Mouse (Mus musculus) ovary, adult 2 months (tissue): Measurements from ENCODE around the gene Ormdl3. TPM values are rescaled to one million over a fixed set of nuclear protein-coding genes. Genes with fewer than 3 reads are reported as not detected.

Source experiments
- polyA plus RNA-seq: library from polyadenylated mRNA; depleted of rRNA; stranded (reverse); fragments of >200 nt; gene quantifications from 2 replicates; pipeline ENCODE4 v1.2.3, GENCODE M21; 2012; rRNA removed

Gene Ormdl3
- 116 and 131 TPM in 2 replicates for polyA plus RNA-seq

DNA sequence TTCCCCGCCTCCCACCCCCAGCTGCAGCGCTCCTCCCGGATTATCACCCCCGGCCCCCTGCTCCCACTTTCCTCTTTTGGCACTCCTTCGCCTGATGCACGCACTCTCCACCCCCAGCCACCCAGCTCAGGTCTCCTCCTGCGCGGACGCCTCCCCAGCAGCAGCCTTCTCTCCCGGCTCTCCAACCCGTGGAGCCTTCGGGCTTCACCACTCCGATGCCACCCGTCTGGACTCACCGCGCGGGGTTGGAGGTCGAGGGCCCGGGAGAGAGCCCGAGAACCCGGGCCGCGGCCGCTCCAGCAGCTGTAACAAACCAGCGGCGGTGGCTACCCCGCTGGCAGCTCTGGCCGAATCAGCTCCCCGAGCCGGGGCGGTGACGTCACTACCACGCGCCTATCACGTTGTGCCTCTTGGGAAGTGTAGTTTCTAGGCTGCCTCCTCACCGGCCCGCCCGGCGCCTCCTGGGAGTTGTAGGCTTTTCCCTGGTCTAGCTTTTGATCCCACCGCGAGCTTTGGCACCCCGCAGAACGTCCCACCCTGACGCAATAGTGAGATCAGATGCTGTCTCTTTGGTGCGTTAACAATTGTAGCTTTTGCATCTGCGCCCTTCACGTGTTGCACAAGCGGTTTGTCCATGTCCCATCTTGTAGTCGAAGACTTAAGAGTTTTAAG, at the start of gene Ormdl3:
Gene Ormdl3 (minus strand): TSS at position 477 of the 672 bp plus-strand sequence.

DNA sequence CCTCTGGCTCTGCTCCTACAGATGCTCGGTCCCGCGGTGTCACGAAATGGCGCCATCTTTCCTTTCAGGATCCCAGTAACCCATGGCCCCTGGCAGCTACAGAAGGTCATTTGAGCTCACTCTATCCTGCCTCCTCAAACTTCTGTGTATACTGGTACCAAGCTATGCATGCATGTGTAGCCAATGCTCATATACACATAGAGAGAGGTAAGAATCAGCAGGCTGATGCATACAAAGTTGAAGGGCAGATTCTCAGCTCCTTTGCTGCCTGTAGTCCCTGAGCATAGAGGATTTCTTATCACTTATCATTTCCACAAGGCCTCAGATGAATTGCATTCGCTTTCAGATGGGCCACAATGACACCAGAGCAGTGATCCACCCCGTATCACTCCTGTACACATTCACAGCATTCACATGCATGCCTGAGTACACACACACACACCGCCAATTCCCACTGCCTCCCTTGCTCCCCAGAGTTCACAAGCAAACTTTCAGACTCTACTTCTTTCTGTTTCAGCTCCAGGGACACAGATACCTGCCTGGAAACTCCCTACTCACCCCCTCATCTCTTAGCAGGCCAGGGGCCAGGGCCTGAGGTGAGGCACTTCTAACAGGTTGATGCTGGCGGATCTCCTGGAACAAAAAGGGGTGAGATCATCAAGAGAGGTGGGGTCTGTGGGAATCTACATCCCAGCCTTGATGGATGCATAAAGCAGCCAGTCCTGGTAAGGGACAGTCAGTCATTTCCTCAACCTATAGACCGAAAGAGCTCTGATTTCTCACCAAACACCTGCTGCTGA, 38.6 kb upstream of the Ormdl3 start, which contains the start of the genes Gm12355 and Gsdma3:
Gene Gm12355 (minus strand): TSS at position 51 of the 800 bp plus-strand sequence.
Gene Gsdma3 (plus strand): TSS at position 750 of the 800 bp plus-strand sequence.

DNA sequence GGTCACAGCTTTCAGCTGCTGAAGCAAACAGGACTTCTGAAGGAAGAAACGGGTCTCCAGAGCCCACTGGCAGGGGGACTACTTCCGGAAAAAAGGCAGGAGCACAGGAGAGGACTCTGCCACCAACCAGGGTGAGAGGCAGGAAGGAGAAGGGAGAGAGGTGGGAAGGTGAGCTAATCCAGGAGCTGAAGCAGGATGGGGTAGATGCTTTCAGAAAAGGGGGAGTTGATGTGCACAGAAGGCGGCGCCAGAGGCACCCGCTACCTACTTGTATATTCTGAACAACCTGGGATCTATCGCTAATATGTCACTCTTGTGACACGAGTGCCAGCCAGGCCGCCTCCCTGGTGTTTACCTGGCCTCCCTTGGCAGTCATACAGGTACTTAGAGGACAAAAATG, 10.8 kb upstream of the Ormdl3 start, which contains the start of gene Lrrc3c:
Gene Lrrc3c (plus strand): TSS at position 301 of the 400 bp plus-strand sequence.

DNA sequence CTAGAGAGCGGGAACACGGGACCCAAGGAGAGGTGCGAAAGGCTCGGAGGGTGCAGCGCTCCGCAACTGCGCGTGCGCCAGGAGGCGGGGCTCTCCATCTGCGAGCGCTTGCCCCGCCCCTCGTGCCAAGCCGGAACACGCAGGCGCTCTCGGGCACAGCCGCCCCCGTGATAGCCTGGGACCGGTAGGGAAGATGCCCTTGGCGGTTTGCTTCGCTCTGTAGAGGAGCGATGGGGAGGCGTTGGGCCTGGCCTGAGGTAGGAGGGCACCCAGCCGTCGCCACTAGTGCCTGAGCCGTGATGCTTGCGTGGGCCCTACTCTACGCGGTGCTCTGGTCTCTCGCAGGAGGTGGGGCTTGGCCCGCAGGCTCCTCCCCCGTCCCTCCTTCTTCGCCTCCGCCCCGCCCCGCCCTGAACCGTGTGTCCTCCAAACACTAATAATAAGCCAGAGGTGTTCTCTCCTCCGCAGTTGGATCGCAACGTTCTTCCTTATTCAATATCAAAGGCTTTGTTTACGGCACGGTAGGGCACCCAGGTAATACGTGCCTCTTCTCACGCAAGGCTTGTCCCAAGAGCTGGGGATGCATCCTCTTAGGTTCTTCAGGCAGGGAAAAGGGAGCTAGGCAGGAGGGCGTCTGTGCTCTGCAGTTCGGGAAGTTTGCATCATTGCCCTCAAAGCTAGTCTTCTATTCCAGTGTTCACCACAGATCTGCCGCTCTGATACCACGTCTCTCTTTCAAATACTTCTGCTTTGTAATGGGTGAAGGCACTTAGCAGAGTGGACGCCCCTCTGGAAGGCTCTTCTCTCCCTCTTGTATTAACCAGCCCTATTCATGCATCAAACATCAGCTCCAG, 36.0 kb downstream of the Ormdl3 start, which contains the start of gene Zpbp2:
Gene Zpbp2 (plus strand): TSS at position 123 of the 854 bp plus-strand sequence.

DNA sequence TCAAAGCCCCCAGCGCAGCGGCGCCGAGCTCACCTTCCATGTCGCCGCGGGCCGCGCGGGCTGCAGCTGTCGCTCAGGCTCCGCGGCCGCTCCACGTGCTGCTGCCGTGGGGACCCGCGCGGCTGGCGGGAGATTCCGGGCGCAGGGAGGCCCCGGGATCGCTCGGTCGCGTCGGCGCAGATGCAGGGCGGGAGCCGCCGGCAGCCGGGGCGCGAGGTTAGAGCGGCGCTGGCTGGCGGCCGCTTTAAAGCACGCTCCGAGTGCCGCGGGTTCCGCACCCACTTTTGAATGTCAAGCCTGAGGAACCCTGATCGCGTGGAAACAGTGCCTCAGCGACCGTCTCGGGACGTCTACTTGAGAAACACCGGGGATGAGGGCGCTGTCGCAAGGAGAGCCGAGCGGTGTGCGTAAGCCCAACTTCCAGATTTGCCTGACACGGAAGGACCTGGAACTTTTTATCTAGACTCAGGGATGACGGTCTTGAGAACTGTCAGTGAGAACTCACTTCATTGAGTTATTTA, 41.4 kb downstream of the Ormdl3 start, which contains the start of gene Ikzf3:
Gene Ikzf3 (minus strand): TSS at position 321 of the 521 bp plus-strand sequence.

Other genes starting within 250 kb of the Ormdl3 start
- 21.9 and 22.6 TPM in 2 replicates for gene Ppp1r1b, start 239.0 kb downstream of the Ormdl3 start, polyA plus RNA-seq
- gene Stard3, start 229.0 kb downstream of the Ormdl3 start, polyA plus RNA-seq, result 121 and 122 TPM in 2 replicates
- gene Tcap, start 203.6 kb downstream of the Ormdl3 start, polyA plus RNA-seq, result 1.5 and 1.6 TPM in 2 replicates
- gene Pnmt, start 200.9 kb downstream of the Ormdl3 start, polyA plus RNA-seq, result 0.20 TPM in 1 of 2 replicates, not detected in the other
- 43.4 and 44.6 TPM in 2 replicates for gene Pgap3, start 186.9 kb downstream of the Ormdl3 start, polyA plus RNA-seq
- gene Erbb2, start 174.9 kb downstream of the Ormdl3 start, polyA plus RNA-seq, result 39.7 and 45.2 TPM in 2 replicates
- gene Mien1, start 148.4 kb downstream of the Ormdl3 start, polyA plus RNA-seq, result 33.6 and 37.7 TPM in 2 replicates
- gene Grb7, start 141.0 kb downstream of the Ormdl3 start, polyA plus RNA-seq, result 17.5 TPM in 2 replicates
- gene Ikzf3, start 41.3 kb downstream of the Ormdl3 start, polyA plus RNA-seq, result 1.5 TPM in 2 replicates
- 0.14 TPM in 1 of 2 replicates, not detected in the other for gene Zpbp2, start 36.3 kb downstream of the Ormdl3 start, polyA plus RNA-seq
- gene Lrrc3c, start 10.9 kb upstream of the Ormdl3 start, polyA plus RNA-seq, result not detected in 2 replicates
- not detected in 2 replicates for gene Gm12355, start 38.3 kb upstream of the Ormdl3 start, polyA plus RNA-seq
- gene Gsdma3, start 39.0 kb upstream of the Ormdl3 start, polyA plus RNA-seq, result not detected in 2 replicates
- gene Gsdma2, start 59.4 kb upstream of the Ormdl3 start, polyA plus RNA-seq, result not detected in 2 replicates
- not detected in 2 replicates for gene Gsdma, start 77.0 kb upstream of the Ormdl3 start, polyA plus RNA-seq
- 256 and 270 TPM in 2 replicates for gene Psmd3, start 95.2 kb upstream of the Ormdl3 start, polyA plus RNA-seq
- gene Csf3, start 113.9 kb upstream of the Ormdl3 start, polyA plus RNA-seq, result 10.2 and 10.8 TPM in 2 replicates
- gene Med24, start 142.1 kb upstream of the Ormdl3 start, polyA plus RNA-seq, result 129 TPM in 2 replicates
- 163 and 173 TPM in 2 replicates for gene Thra, start 153.3 kb upstream of the Ormdl3 start, polyA plus RNA-seq
- 87.5 and 140 TPM in 2 replicates for gene Nr1d1, start 188.0 kb upstream of the Ormdl3 start, polyA plus RNA-seq
- 49.3 and 78.6 TPM in 2 replicates for gene Msl1, start 208.1 kb upstream of the Ormdl3 start, polyA plus RNA-seq
- gene Casc3, start 217.5 kb upstream of the Ormdl3 start, polyA plus RNA-seq, result 31.6 and 37.1 TPM in 2 replicates
- gene Rapgefl1, start 249.4 kb upstream of the Ormdl3 start, polyA plus RNA-seq, result 11.5 and 11.6 TPM in 2 replicates